Mouse (Mus musculus) liver, adult 2 months (tissue): ENCODE data around the gene Tbx21.

ENCODE experiments used
- CTCF ChIP-seq: fragments of 200-500 bp; IDR thresholded peaks from 2 replicates; pipeline ENCODE4 v1.5.1; 2011; ENCODE audit warnings: low read depth, low read length, control low read depth
- POLR2A ChIP-seq: fragments of 200-500 bp; IDR thresholded peaks from 2 replicates; pipeline ENCODE4 v1.6.1; 2011; ENCODE audit warnings: low read length, control low read depth; ENCODE audit not compliant: insufficient read depth; ENCODE audit errors: extremely low read depth

- no peak for TF ChIP-seq CTCF
- TF ChIP-seq POLR2A = no peak
Measured at GRCm38 (mm10) chr11:97133270-97133669, 18.1 kb upstream of the Tbx21 start.
